Mouse (Mus musculus) kidney, adult 2 months (tissue): ENCODE data around the gene Slc4a2. TPM values are rescaled to one million over a fixed set of nuclear protein-coding genes. Genes with fewer than 3 reads are reported as not detected.
A peak's percentile ranks its signal among the peaks of the same experiment; 100 is the strongest.

Experiments
- DNase-seq: peaks from one replicate; pipeline ENCODE4 v3.0.0; 2021
- H3K27ac ChIP-seq: fragments of 200-500 bp; 2 replicates; pipeline ENCODE4 v1.5.1; 2012; ENCODE audit warnings: low read depth, low read length, control low read depth, inconsistent platforms; ENCODE audit not compliant: insufficient read depth
- H3K27me3 ChIP-seq: fragments of 200-500 bp; replicated peaks from 2 replicates; pipeline ENCODE4 v1.6.1; 2012; ENCODE audit warnings: mild to moderate bottlenecking, moderate library complexity, low read length, inconsistent platforms; ENCODE audit not compliant: control insufficient read depth, insufficient read depth
- H3K36me3 ChIP-seq: fragments of 200-500 bp; 2 replicates; pipeline ENCODE4 v1.6.1; 2012; ENCODE audit warnings: mild to moderate bottlenecking, moderate library complexity, low read length, inconsistent platforms; ENCODE audit not compliant: control insufficient read depth, insufficient read depth
- H3K4me1 ChIP-seq: fragments of 200-500 bp; 2 replicates; pipeline ENCODE4 v1.6.1; 2011; ENCODE audit warnings: low read length; ENCODE audit not compliant: control insufficient read depth, insufficient read depth
- H3K4me3 ChIP-seq: fragments of 200-500 bp; 2 replicates; pipeline ENCODE4 v1.5.1; 2011; ENCODE audit warnings: mild to moderate bottlenecking, low read depth, low read length, control low read depth; ENCODE audit not compliant: insufficient read depth
- CTCF ChIP-seq: fragments of 200-500 bp; conservative IDR thresholded peaks from 2 replicates; pipeline ENCODE4 v1.5.1; 2011; ENCODE audit warnings: low read depth, mild to moderate bottlenecking, control low read depth, low read length, moderate library complexity, mixed read lengths; ENCODE audit not compliant: insufficient read depth, insufficient read length
- POLR2A ChIP-seq: fragments of 200-500 bp; IDR thresholded peaks from one replicate; pipeline ENCODE4 v1.6.1; 2011; ENCODE audit warnings: low read depth, low read length, control low read depth
- WGBS: fragments of 180-500 bp; shearing (Covaris S2); methylation state at CpG from one replicate; pipeline ENCODE4 v1.1.7; 2018; 5-methylcytosine and 5-hydroxymethylcytosine counted together
- polyA plus RNA-seq: library from polyadenylated mRNA; depleted of rRNA; stranded (reverse); fragments of >200 nt; gene quantifications from 2 replicates; pipeline ENCODE4 v1.2.3, GENCODE M21; 2012

The Slc4a2 gene
- polyA plus RNA-seq, 1 experiment, result 56.8 TPM

DNA sequence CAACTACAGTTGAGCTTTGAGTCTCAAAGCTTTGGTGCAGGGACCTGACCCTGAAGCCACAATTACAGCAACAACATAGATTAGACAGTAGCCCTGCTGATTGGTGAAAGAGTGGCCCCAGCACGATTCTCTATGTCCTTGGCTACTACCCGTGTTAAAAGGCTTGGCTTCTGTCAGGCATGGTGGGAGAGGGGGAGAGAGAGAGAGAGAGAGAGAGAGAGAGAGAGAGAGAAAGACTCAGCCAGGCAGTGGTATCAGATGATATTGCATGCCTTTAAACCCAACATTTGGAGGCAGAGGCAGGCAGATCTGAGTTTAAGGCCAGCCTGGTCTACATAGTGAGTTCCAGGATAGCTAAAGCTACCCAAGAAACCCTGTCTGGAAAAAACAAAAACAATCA lies 41.6 kb upstream of the Slc4a2 start:
- TF ChIP-seq CTCF (no peak), POLR2A (no peak)
- Histone ChIP-seq H3K27me3 (no peaks in the 10 kb centered on the region), H3K36me3 (no peaks in the 10 kb centered on the region), H3K27ac (no peak overlapping the region), H3K4me3 (no peak overlapping the region), H3K4me1 (peaks cover 8% of the 10 kb centered on the region; the same call in 1 of the 2 replicates)
- no peak for DNase-seq
- WGBS, result 65% methylated on average over 2 of the region's 2 CpGs

DNA sequence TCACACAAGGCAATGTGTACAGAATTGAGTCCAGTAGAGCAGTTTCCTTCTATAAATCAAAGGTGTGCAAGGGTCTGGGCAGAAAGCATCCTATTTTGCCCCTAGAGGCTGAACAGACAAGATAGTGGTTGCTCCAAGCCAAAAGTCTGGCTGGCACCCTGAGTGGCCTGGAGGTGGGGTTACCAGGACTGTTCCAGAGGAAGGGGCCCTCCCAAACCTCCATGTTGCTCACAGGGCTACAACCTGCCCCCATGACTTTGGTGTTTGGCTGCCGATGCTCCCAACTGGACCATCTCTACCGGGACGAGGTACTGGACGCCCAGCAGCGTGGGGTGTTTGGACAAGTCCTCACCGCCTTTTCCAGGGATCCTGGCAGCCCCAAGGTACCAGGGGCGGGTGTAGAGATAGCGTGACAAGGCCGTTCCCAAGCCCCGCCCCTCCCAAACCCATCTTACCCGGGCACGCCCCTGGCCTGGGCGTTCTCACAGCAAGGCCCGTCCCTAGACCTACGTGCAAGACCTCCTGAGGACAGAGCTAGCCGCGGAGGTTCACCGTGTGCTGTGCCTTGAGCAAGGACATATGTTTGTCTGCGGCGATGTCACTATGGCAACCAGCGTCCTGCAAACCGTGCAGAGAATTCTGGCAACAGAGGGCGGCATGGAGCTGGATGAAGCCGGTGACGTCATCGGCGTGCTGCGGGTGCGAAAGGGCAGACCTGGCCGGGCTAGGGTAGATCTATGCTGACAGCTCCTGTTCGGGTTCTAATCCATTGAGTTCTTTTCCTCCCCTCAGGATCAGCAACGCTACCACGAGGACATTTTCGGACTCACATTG lies 40.4 kb upstream of the Slc4a2 start:
- Histone ChIP-seq H3K27ac (no peak overlapping the region), H3K4me3 (peak overlapping the region; percentile 43), H3K36me3 (no peaks in the 10 kb centered on the region), H3K27me3 (no peaks in the 10 kb centered on the region), H3K4me1 (peaks cover 13% of the 10 kb centered on the region)
- TF ChIP-seq POLR2A (no peak), CTCF (peak; percentile 48; the same call in 1 of the 2 replicates)
- DNase-seq, result peak; percentile 89
- WGBS, result 6% methylated on average over 34 of the region's 34 CpGs

DNA sequence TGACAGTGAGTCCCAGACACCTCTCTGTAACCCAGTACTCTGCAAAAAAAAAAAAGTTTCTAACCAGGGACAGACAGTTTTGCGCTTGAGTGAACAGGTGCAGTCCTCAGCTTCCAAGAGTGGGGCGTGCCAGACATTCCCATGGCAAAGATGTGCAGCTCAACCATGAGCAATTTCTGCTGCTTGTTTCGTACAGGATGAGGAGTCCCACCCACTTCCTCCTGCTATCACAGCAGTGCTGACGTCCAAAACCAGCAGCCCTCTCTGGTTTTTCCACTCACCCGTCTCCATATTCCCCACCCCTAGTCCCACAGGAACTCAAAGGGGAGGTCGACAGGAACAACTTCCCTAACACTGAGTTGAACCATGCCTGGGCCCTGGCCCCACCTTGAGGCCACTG lies 39.2 kb upstream of the Slc4a2 start:
- H3K27ac ChIP-seq, result no peak overlapping the region
- TF ChIP-seq POLR2A, result no peak
- TF ChIP-seq CTCF, result no peak
- no peak overlapping the region for H3K4me3 ChIP-seq

DNA sequence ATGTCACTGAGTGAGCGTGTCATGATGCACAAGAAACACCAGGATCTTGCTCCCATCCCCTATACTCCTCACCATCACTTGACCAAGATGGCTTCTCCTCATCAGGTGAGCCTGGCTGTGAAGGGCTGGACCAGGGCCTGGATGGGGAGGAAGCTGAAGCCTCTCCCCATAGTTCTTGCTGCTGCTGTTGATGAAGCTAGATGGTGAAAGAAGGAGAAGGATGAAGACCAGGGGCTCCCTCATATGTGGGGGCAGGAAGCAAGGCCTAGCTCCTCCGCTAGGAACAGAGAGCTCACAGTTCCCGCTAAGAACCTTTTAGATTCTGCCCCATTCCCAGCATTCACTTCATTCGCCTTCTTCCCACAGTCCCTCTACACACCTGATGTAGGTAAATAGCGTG lies 38.3 kb upstream of the Slc4a2 start:
- WGBS, result 94% methylated on average over 5 of the region's 5 CpGs

More for the DNA sequence above, 39.2 kb upstream of the Slc4a2 start:
- Histone ChIP-seq H3K4me1 (peaks cover 13% of the 10 kb centered on the region), H3K36me3 (no peaks in the 10 kb centered on the region), H3K27me3 (no peaks in the 10 kb centered on the region)
- DNase-seq, result peak; percentile 79
- 34% methylated on average over 6 of the region's 6 CpGs for WGBS

DNA sequence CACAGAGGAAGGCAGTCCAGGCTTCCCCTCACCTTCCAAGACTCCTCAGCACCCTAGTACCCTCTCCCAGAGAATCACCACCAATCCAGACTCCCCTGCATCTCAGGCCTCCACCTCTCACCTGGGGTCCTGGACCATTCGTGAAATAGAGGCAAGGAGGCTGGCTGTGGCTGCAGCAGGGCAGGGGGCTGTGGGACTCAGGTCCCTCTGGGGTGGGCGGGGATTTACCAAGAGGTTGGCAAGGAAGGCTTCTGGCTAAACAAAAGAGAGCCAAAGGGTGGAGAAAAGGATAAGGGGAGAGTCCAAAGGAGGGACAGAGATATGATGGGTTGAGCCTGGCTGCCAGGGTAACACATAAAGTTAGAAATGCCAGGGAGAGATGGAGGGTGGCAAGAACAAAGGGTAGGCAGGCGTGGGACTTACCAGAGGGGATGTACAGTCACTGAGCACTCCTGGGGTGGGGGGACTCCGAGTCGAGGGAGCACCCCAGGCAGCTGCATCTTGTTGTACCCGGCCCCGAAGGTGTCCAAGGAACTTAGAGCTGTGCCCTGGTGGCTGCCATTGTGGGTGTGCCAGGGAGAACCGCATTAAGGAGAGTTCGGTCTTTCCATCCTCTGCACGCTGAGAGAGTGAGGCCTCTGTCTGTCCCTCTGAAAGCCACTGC lies 37.6 kb upstream of the Slc4a2 start:
- Histone ChIP-seq H3K4me1 (peaks cover 13% of the 10 kb centered on the region), H3K36me3 (no peaks in the 10 kb centered on the region), H3K27ac (no peak overlapping the region), H3K27me3 (no peaks in the 10 kb centered on the region), H3K4me3 (no peak overlapping the region)
- no peak for DNase-seq
- WGBS, result 86% methylated on average over 10 of the region's 10 CpGs
- TF ChIP-seq CTCF, result no peak
- TF ChIP-seq POLR2A, result no peak

More for the DNA sequence above, 38.3 kb upstream of the Slc4a2 start:
- Histone ChIP-seq H3K36me3 (no peaks in the 10 kb centered on the region), H3K4me1 (peaks cover 13% of the 10 kb centered on the region), H3K4me3 (no peak overlapping the region), H3K27me3 (no peaks in the 10 kb centered on the region), H3K27ac (no peak overlapping the region)
- TF ChIP-seq CTCF (no peak), POLR2A (no peak)
- no peak for DNase-seq

DNA sequence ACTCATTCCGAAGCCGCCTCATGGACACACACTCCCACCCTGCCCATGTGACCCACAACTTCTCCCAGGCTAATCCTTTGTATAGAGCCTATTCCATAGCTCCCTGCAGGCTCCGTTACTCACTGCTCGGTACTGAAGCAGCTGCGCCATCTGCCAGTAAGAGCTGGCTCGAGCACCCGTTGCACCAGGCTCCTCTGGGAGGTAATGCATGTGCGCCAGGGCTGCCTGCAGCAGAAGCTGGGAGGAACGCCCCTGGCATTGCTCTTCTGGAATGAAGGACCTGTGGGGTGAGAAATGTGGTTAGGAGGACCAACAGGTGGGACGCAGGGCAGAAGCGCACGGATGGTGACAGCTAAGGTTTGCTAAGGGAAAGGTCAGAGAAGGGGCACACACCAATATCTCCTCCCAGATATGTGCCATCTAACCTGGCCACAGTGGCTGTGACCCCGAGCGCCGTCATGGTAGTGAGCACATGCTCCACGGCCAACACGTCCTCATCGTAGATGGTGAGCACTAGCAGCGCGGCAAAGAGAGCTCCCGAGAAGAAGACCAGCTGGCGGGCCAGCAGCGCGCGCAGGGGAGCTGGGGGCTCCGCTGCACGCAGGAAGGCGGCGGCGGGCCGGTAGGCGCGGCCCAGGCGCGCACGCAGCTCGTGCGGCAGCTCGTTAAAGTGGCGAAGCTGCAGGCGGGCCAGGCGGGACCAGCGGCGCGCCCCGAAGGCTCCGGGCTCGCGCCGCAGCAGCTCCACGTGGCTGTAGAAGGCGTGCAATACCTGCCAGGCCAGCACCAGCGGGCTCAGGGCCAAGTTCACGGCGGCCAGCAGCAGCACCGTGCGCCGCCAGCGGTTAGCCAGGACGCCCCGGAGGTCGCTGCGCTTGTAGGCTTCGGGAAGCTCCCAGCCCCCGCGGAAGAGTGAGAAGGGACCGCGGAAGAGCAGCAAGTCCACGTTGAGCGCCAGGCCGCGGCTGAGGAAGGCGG lies 36.1 kb upstream of the Slc4a2 start:
- Histone ChIP-seq H3K36me3 (no peaks in the 10 kb centered on the region), H3K27ac (no peak overlapping the region), H3K4me3 (peak overlapping the region; percentile 9), H3K4me1 (peaks cover 13% of the 10 kb centered on the region), H3K27me3 (no peaks in the 10 kb centered on the region)
- peak; percentile 87 for DNase-seq
- WGBS, result 2% methylated on average over 73 of the region's 73 CpGs
- 0 out of 2 replicates have a peak, but pooled peaks have one; percentile 12 for TF ChIP-seq CTCF
- TF ChIP-seq POLR2A, result no peak
